Mouse (Mus musculus) cerebellum, adult 2 months (tissue): ENCODE results near the gene Gcdh. TPM values are rescaled to one million over a fixed set of nuclear protein-coding genes. Genes with fewer than 3 reads are reported as not detected.
A peak's percentile ranks its signal among the peaks of the same experiment; 100 is the strongest.

Experiments
- DNase-seq, 2 experiments: peaks; one replicate each; pipeline ENCODE4 v3.0.0; 2021
- H3K27ac ChIP-seq: fragments of 200-500 bp; 2 replicates; pipeline ENCODE4 v1.5.1; 2012; ENCODE audit warnings: low read length, control low read depth, inconsistent platforms; ENCODE audit not compliant: insufficient read depth
- H3K27me3 ChIP-seq: fragments of 200-500 bp; 2 replicates; pipeline ENCODE4 v1.6.1; 2012; ENCODE audit warnings: inconsistent platforms, mild to moderate bottlenecking, low read length, moderate library complexity; ENCODE audit not compliant: control insufficient read depth, insufficient read depth
- H3K4me1 ChIP-seq: fragments of 200-500 bp; 2 replicates; pipeline ENCODE4 v1.6.1; 2011; ENCODE audit warnings: low read length; ENCODE audit not compliant: control insufficient read depth, insufficient read depth
- H3K4me3 ChIP-seq: fragments of 200-500 bp; replicated peaks from 2 replicates; pipeline ENCODE3; 2011; ENCODE audit warnings: mild to moderate bottlenecking, low read depth, low read length, control low read depth; ENCODE audit not compliant: insufficient read depth
- CTCF ChIP-seq: fragments of 200-500 bp; IDR thresholded peaks from 2 replicates; pipeline ENCODE4 v1.5.1; 2011; ENCODE audit warnings: low read depth, mild to moderate bottlenecking, control low read depth, low read length, moderate library complexity, borderline replicate concordance; ENCODE audit not compliant: insufficient read depth
- POLR2A ChIP-seq: fragments of 200-500 bp; IDR thresholded peaks from 2 replicates; pipeline ENCODE4 v1.6.1; 2011; ENCODE audit warnings: low read length, control low read depth, borderline replicate concordance; ENCODE audit not compliant: insufficient read depth
- WGBS: fragments of 180-500 bp; shearing (Covaris S2); methylation state at CpG from one replicate; pipeline ENCODE4 v1.1.7; 2018; 5-methylcytosine and 5-hydroxymethylcytosine counted together
- polyA plus RNA-seq: library from polyadenylated mRNA; depleted of rRNA; stranded (reverse); fragments of >200 nt; gene quantifications from 2 replicates; pipeline ENCODE4 v1.2.3, GENCODE M21; 2012

Gcdh gene
- polyA plus RNA-seq, 1 experiment: 88.2 TPM

- TF ChIP-seq POLR2A (no peak), CTCF (no peak)
- 80% methylated on average over 16 of the region's 16 CpGs for WGBS
- H3K4me1 ChIP-seq: peaks cover 23% of the 10 kb centered on the region
- H3K4me3 ChIP-seq: peak overlapping the region; percentile 25
- no peaks in the 10 kb centered on the region for H3K27me3 ChIP-seq
- no peak for DNase-seq
- no peak overlapping the region for H3K27ac ChIP-seq
Measured at GRCm38 (mm10) chr8:84933767-84934559, 40.2 kb upstream of the Gcdh start.

- no peak overlapping the region for H3K27ac ChIP-seq
- no peak overlapping the region for H3K4me3 ChIP-seq
- peaks cover 22% of the 10 kb centered on the region for H3K4me1 ChIP-seq
- WGBS: 82% methylated on average over 13 of the region's 13 CpGs
- no peaks in the 10 kb centered on the region for H3K27me3 ChIP-seq
- no peak for DNase-seq
- no peak for TF ChIP-seq CTCF
- TF ChIP-seq POLR2A: no peak
Measured at GRCm38 (mm10) chr8:84930582-84930981, 36.9 kb upstream of the Gcdh start.

GRCm38 (mm10) chr8:84928456-84929306, 35.0 kb upstream of the Gcdh start:
- TF ChIP-seq CTCF (peak; percentile 81), POLR2A (0 out of 2 replicates have a peak, but pooled peaks have one; percentile 13)
- H3K27me3 ChIP-seq: no peaks in the 10 kb centered on the region
- peak; percentile 79 to 85 for DNase-seq
- WGBS: 7% methylated on average over 50 of the region's 52 CpGs
- no peak overlapping the region for H3K27ac ChIP-seq
- peaks cover 13% of the 10 kb centered on the region for H3K4me1 ChIP-seq
- no peak overlapping the region for H3K4me3 ChIP-seq

GRCm38 (mm10) chr8:84927513-84927912, 33.8 kb upstream of the Gcdh start:
- WGBS: 90% methylated on average over 1 of the region's 1 CpGs
- TF ChIP-seq POLR2A (no peak), CTCF (no peak)
- no peak for DNase-seq
- H3K4me1 ChIP-seq: peaks cover 11% of the 10 kb centered on the region
- no peak overlapping the region for H3K27ac ChIP-seq
- no peaks in the 10 kb centered on the region for H3K27me3 ChIP-seq
- H3K4me3 ChIP-seq: no peak overlapping the region

GRCm38 (mm10) chr8:84925557-84925956, 31.8 kb upstream of the Gcdh start:
- no peak for DNase-seq
- 63% methylated on average over 7 of the region's 7 CpGs for WGBS
- Histone ChIP-seq H3K27me3 (no peaks in the 10 kb centered on the region), H3K4me3 (no peak overlapping the region), H3K4me1 (peaks cover 11% of the 10 kb centered on the region), H3K27ac (no peak overlapping the region)
- TF ChIP-seq CTCF (no peak), POLR2A (no peak)

GRCm38 (mm10) chr8:84921596-84921995, 27.9 kb upstream of the Gcdh start:
- Histone ChIP-seq H3K4me3 (no peak overlapping the region), H3K4me1 (0 out of 2 replicates have a peak, but pooled peaks cover 4% of the 10 kb centered on the region), H3K27ac (no peak overlapping the region), H3K27me3 (no peaks in the 10 kb centered on the region)
- no peak for TF ChIP-seq POLR2A
- no peak for TF ChIP-seq CTCF
- 74% methylated on average over 2 of the region's 2 CpGs for WGBS
- no peak for DNase-seq

- WGBS: 88% methylated on average over 15 of the region's 15 CpGs
- TF ChIP-seq CTCF (no peak), POLR2A (no peak)
Measured at GRCm38 (mm10) chr8:84918646-84919045, 24.9 kb upstream of the Gcdh start.

More at GRCm38 (mm10) chr8:84918646-84919045, 24.9 kb upstream of the Gcdh start:
- no peak for DNase-seq
- peaks cover 4% of the 10 kb centered on the region; the same call in 1 of the 2 replicates for H3K4me1 ChIP-seq
- H3K4me3 ChIP-seq: no peak overlapping the region
- H3K27ac ChIP-seq: no peak overlapping the region
- H3K27me3 ChIP-seq: no peaks in the 10 kb centered on the region
